Mouse (Mus musculus) gastrocnemius, postnatal 10 days (tissue): Measurements from ENCODE around the gene Nup133. TPM values are rescaled to one million over a fixed set of nuclear protein-coding genes. Genes with fewer than 3 reads are reported as not detected.
A peak's percentile ranks its signal among the peaks of the same experiment; 100 is the strongest.

Experiments
- DNase-seq: peaks from one replicate; pipeline ENCODE4 v3.0.0; 2021; ENCODE audit warnings: mixed read lengths
- total RNA-seq, 2 experiments: library from RNA; stranded (reverse); gene quantifications; 2 replicates each; pipeline ENCODE4 v1.2.3; 2021

Gene Nup133
- total RNA-seq, 2 experiments from 2014 or later = 11.6 to 14.2 TPM

GRCm38 (mm10) chr8:123953686-123954085 lies 4.6 kb upstream of the Nup133 start:
- DNase-seq = no peak

DNA sequence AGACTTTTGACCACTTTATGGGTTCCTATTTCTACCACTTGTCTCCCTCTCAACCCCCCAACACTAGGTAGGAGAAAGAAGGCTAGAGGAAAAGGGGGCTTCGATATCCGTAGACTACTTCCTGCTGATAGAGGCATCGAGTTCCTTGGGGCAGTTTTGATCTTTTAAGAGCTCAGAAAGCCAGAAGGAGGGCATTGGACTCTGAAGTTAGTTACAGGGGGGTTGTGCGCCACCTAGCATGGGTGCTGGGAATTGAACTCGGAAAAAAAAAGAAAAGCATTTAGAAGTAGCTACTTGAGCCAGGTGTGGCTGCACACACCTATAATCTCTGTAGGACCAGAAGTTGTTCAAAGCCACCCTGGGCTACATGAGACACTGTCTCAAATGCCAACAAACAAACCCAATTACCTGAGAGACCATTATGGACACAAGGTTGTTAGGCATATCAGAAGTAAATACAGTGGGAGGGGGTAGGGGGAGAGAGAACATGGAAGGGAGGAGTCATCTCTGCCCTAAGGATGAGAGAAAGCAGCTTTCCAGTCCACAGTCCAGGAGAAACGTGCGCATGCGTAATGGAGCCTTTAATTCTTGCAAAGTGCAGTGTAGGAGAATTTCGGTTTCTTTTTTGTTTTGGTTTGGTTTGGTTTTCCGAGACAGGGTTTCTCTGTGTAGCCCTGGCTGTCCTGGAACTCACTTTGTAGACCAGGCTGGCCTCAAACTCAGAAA lies 1.2 kb upstream of the Nup133 start:
- peak; percentile 41 for DNase-seq

DNA sequence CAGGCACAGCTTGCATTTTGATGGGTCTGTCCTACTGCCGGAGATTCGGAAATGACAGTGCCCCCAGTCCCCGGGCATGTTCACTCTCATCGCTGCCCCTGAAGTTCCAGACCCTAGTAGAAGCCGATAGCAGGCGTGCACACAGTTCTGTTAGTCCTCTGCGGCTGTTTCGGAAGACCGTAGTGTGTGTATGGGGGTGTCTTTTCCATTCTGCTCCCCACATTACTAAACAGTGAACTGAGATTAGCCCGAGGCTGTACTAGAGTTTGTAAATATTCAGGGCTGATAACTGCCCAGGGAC lies 571 bp upstream of the Nup133 start:
- DNase-seq = no peak

- no peak for DNase-seq
These were observed 20.0 kb downstream of the Nup133 start for GRCm38 (mm10) chr8:123929026-123929425.

DNA sequence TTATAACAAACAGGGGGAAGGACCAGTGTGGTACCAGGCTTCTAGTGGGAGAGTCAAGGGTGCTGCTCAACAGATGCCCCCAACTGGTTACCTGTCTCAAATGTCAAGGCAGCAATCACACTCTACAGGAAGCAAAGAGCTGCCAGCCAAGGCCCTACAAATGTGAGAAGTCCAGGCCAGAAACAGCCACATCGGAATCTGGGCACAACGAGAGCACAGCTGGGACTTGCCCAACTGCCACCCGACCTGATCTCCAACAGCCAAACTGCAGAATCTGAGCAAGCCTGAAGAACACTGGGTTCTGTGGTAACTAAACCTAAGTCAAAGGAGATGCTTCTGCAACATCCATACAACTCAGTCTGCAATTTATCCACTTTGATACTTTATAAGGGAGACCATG lies 23.4 kb downstream of the Nup133 start:
- DNase-seq = peak; percentile 27

DNA sequence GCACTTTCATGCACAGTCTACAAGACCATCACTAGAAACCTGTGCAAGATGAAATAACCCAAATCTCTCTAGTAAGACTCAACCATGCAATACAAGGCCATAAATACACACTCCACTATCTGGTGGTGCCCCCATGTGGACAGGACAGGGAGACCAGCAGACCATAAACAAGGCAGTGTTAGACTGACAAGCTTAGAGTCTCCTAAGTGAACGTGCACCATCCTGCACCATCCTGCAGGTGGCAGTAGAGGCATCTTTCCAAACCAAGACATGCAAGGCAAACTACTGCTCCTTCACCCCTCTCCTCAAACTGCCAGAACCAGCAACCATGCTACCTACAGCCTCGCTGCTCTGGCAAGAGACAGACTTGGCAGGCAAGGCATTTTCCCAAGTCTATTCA lies 24.3 kb downstream of the Nup133 start:
- DNase-seq = peak; percentile 68

- no peak for DNase-seq
These were observed 34.4 kb downstream of the Nup133 start for GRCm38 (mm10) chr8:123914635-123915034.

GRCm38 (mm10) chr8:123912265-123912664 lies 36.8 kb downstream of the Nup133 start:
- no peak for DNase-seq

DNA sequence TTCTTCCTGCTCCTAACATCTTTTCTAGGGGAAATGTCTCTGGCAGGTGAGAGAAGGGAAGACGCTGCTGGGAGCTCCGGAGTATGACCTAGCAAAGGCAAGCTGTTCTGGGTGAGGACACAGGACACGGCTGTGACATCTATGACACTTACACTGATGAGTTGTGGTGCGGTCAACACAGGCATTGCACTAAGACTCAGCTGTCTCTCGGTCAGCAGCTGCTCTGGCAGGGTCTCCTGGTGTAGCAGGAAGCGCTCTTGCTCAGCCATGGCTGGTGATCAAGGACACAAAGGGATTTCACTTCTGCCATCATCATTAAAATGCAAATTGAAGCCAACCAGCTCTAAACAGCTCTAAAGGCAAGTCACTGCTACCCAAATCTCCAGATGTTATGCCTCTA lies 41.5 kb downstream of the Nup133 start:
- DNase-seq = peak; percentile 23

GRCm38 (mm10) chr8:123902653-123903052 lies 46.4 kb downstream of the Nup133 start:
- no peak for DNase-seq

- DNase-seq = no peak
These were observed 49.7 kb downstream of the Nup133 start for GRCm38 (mm10) chr8:123899366-123899765.

- no peak for DNase-seq
These were observed 50.5 kb downstream of the Nup133 start for GRCm38 (mm10) chr8:123898576-123898975.

DNA sequence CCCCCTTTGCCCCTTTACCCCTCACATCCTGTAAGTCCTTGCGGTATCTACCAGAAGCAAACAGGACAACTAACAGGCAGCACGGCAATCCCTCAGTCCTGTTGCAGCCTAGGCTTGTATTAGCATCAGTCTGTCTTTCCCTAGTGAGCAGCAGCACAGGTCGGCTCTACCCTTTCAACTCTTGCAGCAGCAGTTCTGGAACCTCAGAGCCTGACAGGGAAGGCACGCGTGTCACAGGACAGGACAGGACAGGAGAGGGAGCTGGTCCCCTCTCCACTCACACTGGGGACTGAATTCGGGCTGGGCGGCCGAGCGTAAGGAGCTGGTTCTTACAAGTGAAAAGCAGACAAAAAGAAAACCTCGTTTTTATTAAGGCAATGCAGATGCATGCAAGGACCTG lies 52.3 kb downstream of the Nup133 start:
- no peak for DNase-seq

GRCm38 (mm10) chr8:123896366-123896761 lies 52.7 kb downstream of the Nup133 start:
- no peak for DNase-seq

- peak; percentile 28 for DNase-seq
These were observed 53.2 kb downstream of the Nup133 start for GRCm38 (mm10) chr8:123895680-123896365.

- peak; percentile 51 for DNase-seq
These were observed 53.8 kb downstream of the Nup133 start for GRCm38 (mm10) chr8:123895230-123895629.

DNA sequence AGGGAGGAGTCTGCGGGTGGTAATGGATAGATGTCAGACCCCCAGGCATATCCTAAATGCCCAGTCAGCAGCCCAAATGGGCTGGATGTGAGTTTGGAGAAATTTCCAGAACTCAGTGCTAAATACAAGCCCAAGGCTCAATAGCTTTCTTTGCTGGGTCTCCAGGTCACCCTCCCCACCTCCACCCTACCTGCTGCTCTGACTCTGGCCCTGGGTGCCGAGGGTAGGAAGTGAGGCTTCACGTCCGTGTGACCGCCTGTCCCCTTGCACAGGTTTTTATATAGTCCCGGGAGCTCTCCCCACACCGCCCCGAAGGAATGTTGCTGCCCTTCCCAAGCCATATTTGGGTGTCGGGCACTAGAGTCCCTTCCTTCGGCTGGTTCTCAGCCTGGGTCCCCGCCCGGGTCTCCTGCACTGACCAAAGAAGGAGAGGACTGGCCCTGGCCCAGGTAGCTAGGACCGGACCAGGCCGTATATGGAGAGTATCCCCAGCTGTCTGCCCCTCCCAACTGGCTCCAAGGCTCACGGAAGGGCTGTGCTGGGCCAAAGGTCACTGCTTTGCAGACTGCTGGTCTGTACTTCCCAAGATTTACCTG lies 54.5 kb downstream of the Nup133 start, which contains the start of gene Acta1:
Acta1 (minus strand) TSS at position 250 of the 596 bp plus-strand sequence.
- peak; percentile 78 for DNase-seq

GRCm38 (mm10) chr8:123893413-123893812 lies 55.7 kb downstream of the Nup133 start:
- no peak for DNase-seq

GRCm38 (mm10) chr8:123892586-123893155 lies 56.4 kb downstream of the Nup133 start:
- DNase-seq = peak; percentile 56

DNA sequence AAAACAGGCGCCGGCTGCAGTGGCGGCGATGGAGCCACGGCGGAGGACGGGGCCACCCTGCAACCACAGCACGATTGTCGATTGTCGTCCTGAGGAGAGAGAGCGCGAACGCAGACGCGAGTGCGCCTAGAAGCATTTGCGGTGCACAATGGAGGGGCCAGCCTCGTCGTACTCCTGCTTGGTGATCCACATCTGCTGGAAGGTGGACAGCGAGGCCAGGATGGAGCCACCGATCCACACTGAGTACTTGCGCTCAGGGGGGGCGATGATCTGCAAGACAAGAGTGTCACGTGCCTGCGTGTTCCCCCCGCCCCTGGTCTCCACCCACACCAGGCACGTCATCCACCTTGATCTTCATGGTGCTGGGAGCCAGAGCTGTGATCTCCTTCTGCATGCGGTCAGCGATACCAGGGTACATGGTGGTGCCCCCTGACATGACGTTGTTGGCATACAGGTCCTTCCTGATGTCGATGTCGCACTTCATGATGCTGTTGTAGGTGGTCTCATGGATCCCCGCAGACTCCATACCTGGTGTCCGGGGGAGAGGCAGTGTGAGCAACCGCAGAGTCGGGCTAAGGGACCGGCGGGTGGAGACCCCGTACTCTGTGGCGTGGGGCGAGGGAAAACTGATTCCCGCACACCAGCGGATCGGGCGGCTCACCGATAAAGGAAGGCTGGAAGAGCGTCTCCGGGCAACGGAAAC lies 57.0 kb downstream of the Nup133 start:
- DNase-seq = peak; percentile 56

- DNase-seq = peak; percentile 75
These were observed 57.8 kb downstream of the Nup133 start for GRCm38 (mm10) chr8:123891271-123891670.

- peak; percentile 43 for DNase-seq
These were observed 59.3 kb downstream of the Nup133 start for GRCm38 (mm10) chr8:123889797-123890196.

DNA sequence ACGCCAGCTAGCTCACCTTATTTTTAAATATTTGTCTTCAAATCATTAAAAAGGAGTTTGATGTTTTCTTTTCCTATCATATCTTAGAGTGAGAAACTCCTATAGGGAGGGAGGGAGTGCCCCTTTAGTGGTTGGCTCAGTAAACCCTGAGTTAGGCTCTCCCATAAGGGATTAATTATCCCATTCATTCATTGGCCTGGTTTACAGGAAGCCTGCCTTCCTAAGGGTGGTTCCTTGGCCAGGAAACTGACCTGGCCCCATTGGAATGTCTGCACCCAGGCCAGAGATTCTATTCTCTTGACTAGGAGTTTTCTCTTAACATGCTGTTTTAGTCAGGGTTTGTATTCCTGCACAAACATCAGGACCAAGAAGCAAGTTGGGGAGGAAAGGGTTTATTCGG lies 61.1 kb downstream of the Nup133 start:
- DNase-seq = no peak
